Mouse (Mus musculus): ENCODE measurements around the gene Cdk2ap1. TPM values are rescaled to one million over a fixed set of nuclear protein-coding genes. Genes with fewer than 3 reads are reported as not detected.

Gene Cdk2ap1
- polyA plus RNA-seq, 1 experiment = 41.5 TPM

GRCm38 (mm10) chr5:124376401-124376800 lies 13.5 kb upstream of the Cdk2ap1 start:
- Histone ChIP-seq H3K27ac (ENCODE audit: control insufficient read depth, insufficient read depth, low read depth, low read length) (no peak overlapping the region), H3K4me1 (ENCODE audit: control insufficient read depth, insufficient read depth, low read length) (no peaks in the 10 kb centered on the region), H3K36me3 (ENCODE audit: control insufficient read depth, insufficient read depth, low read length) (peaks cover 2% of the 10 kb centered on the region), H3K27me3 (ENCODE audit: control insufficient read depth, insufficient read depth, low read length) (no peaks in the 10 kb centered on the region), H3K4me3 (ENCODE audit: control insufficient read depth, low read depth, low read length) (no peak overlapping the region)
- TF ChIP-seq CTCF (IDR thresholded peaks at IDR 0.05; ENCODE audit: control insufficient read depth, insufficient read depth, insufficient replicate concordance, low read depth, low read length) = no peak
- no peak for TF ChIP-seq POLR2A (IDR thresholded peaks at IDR 0.05; ENCODE audit: control insufficient read depth, low read depth, low read length)

- Histone ChIP-seq H3K27ac (ENCODE audit: control insufficient read depth, insufficient read depth, low read depth, low read length) (no peak overlapping the region), H3K36me3 (ENCODE audit: control insufficient read depth, insufficient read depth, low read length) (peaks cover 3% of the 10 kb centered on the region), H3K4me1 (ENCODE audit: control insufficient read depth, insufficient read depth, low read length) (no peaks in the 10 kb centered on the region), H3K27me3 (ENCODE audit: control insufficient read depth, insufficient read depth, low read length) (no peaks in the 10 kb centered on the region), H3K4me3 (ENCODE audit: control insufficient read depth, low read depth, low read length) (no peak overlapping the region)
- TF ChIP-seq POLR2A (IDR thresholded peaks at IDR 0.05; ENCODE audit: control insufficient read depth, low read depth, low read length) (no peak), CTCF (IDR thresholded peaks at IDR 0.05; ENCODE audit: control insufficient read depth, insufficient read depth, insufficient replicate concordance, low read depth, low read length) (no peak)
These were observed 11.4 kb upstream of the Cdk2ap1 start for GRCm38 (mm10) chr5:124374298-124374697.

DNA sequence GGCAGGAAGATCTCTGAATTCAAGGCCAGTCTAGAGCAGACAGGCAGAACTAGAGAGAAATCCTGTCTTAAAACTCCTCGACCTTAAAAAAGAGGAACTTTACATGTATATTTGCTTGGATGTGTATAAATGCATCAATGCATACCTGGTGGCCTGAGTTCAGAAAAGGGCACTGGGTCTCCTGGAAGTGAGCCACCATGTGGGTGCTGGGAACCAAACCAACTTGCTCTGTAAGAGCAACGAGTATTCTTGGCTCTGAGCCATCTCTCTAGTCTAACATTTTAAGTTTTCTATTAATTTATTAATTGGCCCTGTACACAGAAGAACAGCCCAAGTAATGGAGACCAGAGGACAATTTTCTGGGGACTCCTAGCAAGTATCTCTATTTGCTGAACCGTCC lies 3.8 kb upstream of the Cdk2ap1 start:
- Histone ChIP-seq H3K36me3 (ENCODE audit: control insufficient read depth, insufficient read depth, low read length) (peaks cover 2% of the 10 kb centered on the region), H3K27ac (ENCODE audit: control insufficient read depth, insufficient read depth, low read depth, low read length) (no peak overlapping the region), H3K4me1 (ENCODE audit: control insufficient read depth, insufficient read depth, low read length) (no peaks in the 10 kb centered on the region), H3K27me3 (ENCODE audit: control insufficient read depth, insufficient read depth, low read length) (no peaks in the 10 kb centered on the region), H3K4me3 (ENCODE audit: control insufficient read depth, low read depth, low read length) (no peak overlapping the region)
- TF ChIP-seq POLR2A (IDR thresholded peaks at IDR 0.05; ENCODE audit: control insufficient read depth, low read depth, low read length) (no peak), CTCF (IDR thresholded peaks at IDR 0.05; ENCODE audit: control insufficient read depth, insufficient read depth, insufficient replicate concordance, low read depth, low read length) (no peak)

DNA sequence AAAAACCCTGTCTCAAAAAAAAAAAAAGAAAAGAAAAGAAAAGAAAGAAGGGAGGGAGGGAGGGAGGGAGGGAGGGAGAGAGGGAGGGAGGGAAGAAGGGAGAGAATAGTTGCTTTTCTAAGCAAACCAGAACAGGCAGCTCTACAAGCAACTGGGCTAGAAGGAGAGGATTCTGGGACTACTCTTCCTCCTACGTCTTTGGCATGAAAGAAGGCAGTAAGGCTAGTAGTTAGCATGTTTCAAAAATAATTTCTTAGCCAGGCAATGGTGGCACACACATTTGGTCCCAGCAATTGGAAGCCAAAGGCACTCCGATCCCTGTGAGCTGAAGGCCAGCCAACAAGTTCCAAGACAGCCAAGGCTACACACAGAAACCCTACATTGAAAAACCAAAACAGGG lies 2.9 kb upstream of the Cdk2ap1 start:
- Histone ChIP-seq H3K4me3 (ENCODE audit: control insufficient read depth, low read depth, low read length) (no peak overlapping the region), H3K4me1 (ENCODE audit: control insufficient read depth, insufficient read depth, low read length) (no peaks in the 10 kb centered on the region), H3K36me3 (ENCODE audit: control insufficient read depth, insufficient read depth, low read length) (peaks cover 2% of the 10 kb centered on the region), H3K27ac (ENCODE audit: control insufficient read depth, insufficient read depth, low read depth, low read length) (no peak overlapping the region), H3K27me3 (ENCODE audit: control insufficient read depth, insufficient read depth, low read length) (no peaks in the 10 kb centered on the region)
- TF ChIP-seq CTCF (IDR thresholded peaks at IDR 0.05; ENCODE audit: control insufficient read depth, insufficient read depth, insufficient replicate concordance, low read depth, low read length) (no peak), POLR2A (IDR thresholded peaks at IDR 0.05; ENCODE audit: control insufficient read depth, low read depth, low read length) (no peak)

DNA sequence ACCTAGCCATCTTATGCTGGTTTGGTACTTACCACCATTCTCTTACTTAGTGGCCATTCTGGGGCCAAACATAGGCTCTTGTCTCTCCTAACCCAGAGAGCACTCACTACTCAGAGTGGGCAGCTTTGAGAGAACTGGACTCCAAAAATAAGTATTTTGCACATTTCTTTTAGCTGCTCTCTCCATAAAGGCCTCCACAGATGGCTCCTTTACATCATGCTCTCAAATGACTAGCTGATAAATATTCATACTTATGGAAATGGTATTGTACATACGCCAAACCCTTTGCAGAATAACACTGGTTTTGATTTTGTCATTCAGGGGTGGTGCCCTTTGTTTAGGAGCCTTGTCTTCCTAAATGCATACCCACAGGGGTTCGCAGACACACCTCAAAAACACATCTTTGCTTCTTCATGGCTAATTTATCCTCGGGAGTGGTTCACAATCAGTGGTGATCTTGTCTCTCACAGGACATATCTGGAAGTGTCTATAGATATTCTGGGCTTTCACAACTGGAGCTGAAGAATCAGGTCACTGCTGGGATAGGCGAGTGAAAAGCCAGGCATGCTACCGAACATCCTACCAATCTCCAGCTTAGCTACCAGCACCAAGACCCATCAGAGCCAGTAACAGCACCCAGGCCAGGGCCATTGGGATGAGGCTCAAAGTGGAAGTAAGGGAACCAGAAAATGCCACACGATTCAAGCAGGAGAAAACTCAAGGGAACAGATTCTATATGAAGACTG lies 1.5 kb upstream of the Cdk2ap1 start:
- no peak overlapping the region for H3K27ac ChIP-seq (ENCODE audit: control insufficient read depth, insufficient read depth, low read depth, low read length)
- no peak overlapping the region for H3K4me3 ChIP-seq (ENCODE audit: control insufficient read depth, low read depth, low read length)
- H3K4me1 ChIP-seq (ENCODE audit: control insufficient read depth, insufficient read depth, low read length) = no peaks in the 10 kb centered on the region
- no peaks in the 10 kb centered on the region for H3K27me3 ChIP-seq (ENCODE audit: control insufficient read depth, insufficient read depth, low read length)
- no peaks in the 10 kb centered on the region; the same call in 1 of the 2 replicates for H3K36me3 ChIP-seq (ENCODE audit: control insufficient read depth, insufficient read depth, low read length)
- TF ChIP-seq POLR2A (IDR thresholded peaks at IDR 0.05; ENCODE audit: control insufficient read depth, low read depth, low read length) (no peak), CTCF (IDR thresholded peaks at IDR 0.05; ENCODE audit: control insufficient read depth, insufficient read depth, insufficient replicate concordance, low read depth, low read length) (no peak)

GRCm38 (mm10) chr5:124359641-124360040 lies 3.2 kb downstream of the Cdk2ap1 start:
- H3K27me3 ChIP-seq (ENCODE audit: control insufficient read depth, insufficient read depth, low read length) = no peaks in the 10 kb centered on the region
- peaks cover 2% of the 10 kb centered on the region; the same call in 1 of the 2 replicates for H3K4me1 ChIP-seq (ENCODE audit: control insufficient read depth, insufficient read depth, low read length)
- H3K36me3 ChIP-seq (ENCODE audit: control insufficient read depth, insufficient read depth, low read length) = no peaks in the 10 kb centered on the region; the same call in 1 of the 2 replicates
- H3K27ac ChIP-seq (ENCODE audit: control insufficient read depth, insufficient read depth, low read depth, low read length) = no peak overlapping the region
- TF ChIP-seq CTCF (IDR thresholded peaks at IDR 0.05; ENCODE audit: control insufficient read depth, insufficient read depth, insufficient replicate concordance, low read depth, low read length) = no peak
- no peak for TF ChIP-seq POLR2A (IDR thresholded peaks at IDR 0.05; ENCODE audit: control insufficient read depth, low read depth, low read length)
- H3K4me3 ChIP-seq (ENCODE audit: control insufficient read depth, low read depth, low read length) = no peak overlapping the region

DNA sequence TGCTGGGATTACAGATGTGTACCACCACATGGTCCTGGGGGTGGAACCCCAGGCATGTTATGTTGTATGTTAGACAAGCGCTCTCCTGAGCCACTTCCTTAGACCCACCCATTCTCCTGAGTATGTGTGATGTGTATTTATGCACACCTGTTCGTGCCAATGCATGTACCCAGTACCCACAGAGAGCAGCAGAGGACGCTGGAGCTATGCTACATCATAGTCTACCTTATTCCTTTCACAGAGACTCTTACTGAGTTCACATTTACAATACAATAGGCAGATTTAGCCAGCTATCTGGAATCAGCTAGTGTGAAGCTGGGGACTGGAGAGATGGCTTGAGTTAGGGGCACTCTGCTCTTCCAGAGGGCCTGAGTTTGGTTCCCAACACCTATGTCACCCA lies 6.2 kb downstream of the Cdk2ap1 start:
- Histone ChIP-seq H3K36me3 (ENCODE audit: control insufficient read depth, insufficient read depth, low read length) (no peaks in the 10 kb centered on the region; the same call in 1 of the 2 replicates), H3K27me3 (ENCODE audit: control insufficient read depth, insufficient read depth, low read length) (no peaks in the 10 kb centered on the region), H3K4me1 (ENCODE audit: control insufficient read depth, insufficient read depth, low read length) (peaks cover 18% of the 10 kb centered on the region), H3K27ac (ENCODE audit: control insufficient read depth, insufficient read depth, low read depth, low read length) (no peak overlapping the region), H3K4me3 (ENCODE audit: control insufficient read depth, low read depth, low read length) (no peak overlapping the region)
- TF ChIP-seq CTCF (IDR thresholded peaks at IDR 0.05; ENCODE audit: control insufficient read depth, insufficient read depth, insufficient replicate concordance, low read depth, low read length) = no peak
- TF ChIP-seq POLR2A (IDR thresholded peaks at IDR 0.05; ENCODE audit: control insufficient read depth, low read depth, low read length) = no peak
